Mouse (Mus musculus): ENCODE measurements around the gene Adad2.

DNA sequence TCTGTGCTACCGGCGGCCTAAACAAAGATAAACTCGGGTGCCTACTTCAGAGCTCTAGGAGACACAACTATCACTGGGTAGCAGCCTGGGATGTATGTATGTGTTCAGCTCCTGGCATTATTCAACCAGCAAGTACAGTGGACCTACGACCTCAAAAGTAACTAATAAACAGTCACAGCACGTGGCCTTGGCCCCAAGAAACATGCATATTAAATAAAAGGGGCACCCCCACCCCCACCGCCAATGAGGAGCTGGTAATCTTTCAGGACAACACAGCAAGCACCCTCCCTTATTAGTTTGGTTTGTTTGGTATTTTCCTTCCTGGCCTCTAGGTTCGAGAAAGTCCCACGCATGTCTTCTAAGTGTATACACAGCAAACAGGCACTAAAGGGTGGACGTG lies 44.3 kb upstream of the Adad2 start:
- TF ChIP-seq POLR2A (IDR thresholded peaks at IDR 0.05; ENCODE audit: insufficient read depth, low read length) (no peak), CTCF (IDR thresholded peaks at IDR 0.05; ENCODE audit: low read depth, low read length) (no peak), EP300 (IDR thresholded peaks at IDR 0.05; ENCODE audit: insufficient read depth, low read depth, low read length) (no peak)
